Mouse (Mus musculus): ENCODE results near the gene Tdrd3.

DNA sequence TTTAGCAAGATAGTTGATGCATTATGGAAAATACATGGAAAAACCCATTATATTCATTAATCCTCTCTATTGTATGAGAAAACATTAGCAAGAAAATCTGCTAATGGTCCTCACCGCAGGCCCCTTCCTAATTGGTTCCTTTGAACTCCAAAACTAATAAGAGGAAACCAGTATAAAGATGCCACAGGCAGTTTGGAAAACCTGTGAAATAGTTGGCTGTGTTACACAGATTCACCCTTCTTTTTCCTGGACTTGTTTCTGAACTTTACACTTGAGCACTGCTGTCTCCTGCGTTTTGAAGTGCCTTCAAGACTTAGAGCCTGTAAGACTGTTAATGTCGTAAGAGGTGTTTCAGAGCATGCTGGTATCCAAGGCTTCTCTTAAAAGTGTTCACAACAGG, 98.8 kb downstream of the Tdrd3 start:
- TF ChIP-seq CTCF (IDR thresholded peaks at IDR 0.05; ENCODE audit: borderline replicate concordance, insufficient read depth, low read length), result no peak
- no peak for TF ChIP-seq POLR2A (IDR thresholded peaks at IDR 0.05; ENCODE audit: low read depth, low read length)
